Mouse (Mus musculus): Measurements from ENCODE around the gene Nrip1.

Nrip1 gene

DNA sequence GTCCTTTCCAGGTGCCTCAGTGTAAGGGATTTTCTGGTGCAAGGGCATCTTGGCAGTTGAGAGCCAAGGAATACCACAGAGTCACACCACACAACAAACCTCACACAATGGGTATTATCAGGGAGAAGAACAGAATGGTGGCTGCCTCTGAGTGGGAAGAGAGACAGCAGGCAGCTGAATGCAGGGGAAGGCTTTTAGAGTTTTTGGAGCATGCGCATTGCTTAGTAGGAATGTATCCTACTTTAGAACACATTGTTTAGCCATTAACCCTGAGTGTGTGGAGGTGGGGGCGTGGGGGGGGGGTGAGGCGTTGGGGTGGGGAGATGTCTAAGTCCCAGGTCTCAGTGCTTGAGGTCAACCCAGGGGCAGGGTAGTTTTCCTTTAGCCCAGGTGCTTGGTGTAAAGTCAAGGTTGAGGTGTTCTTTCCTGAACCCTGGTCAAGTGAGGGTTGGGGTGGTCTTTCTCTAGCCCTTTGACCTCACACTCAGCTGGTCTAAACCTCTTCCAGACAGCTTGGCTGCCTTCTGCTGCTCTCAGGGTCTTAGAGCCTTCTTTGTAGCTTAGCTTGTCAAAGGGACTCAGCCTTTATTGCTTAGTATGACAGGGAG lies 28.8 kb downstream of the Nrip1 start:
- DNase-seq, result no peak

GRCm38 (mm10) chr16:76344030-76344429 lies 29.6 kb downstream of the Nrip1 start:
- no peak for DNase-seq

DNA sequence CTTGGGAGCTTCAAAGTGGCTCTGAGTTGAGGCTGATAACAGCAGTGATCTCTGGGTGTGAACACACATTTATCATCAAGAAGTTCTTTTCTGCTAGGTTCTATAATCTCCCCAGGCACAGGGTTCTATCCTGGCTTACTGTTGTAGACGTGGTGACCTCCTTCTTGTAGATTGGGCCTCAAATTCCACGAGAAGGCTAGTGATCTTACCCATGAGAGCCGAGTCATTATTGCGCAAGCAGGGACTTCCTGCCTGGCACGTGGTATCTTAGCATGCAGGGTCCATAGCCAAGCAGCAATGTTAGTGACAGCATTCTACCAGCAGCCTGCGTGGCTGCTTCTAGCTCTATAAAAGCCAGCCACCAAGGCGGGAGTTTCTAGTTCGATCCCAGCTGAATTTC lies 32.0 kb downstream of the Nrip1 start:
- DNase-seq, result peak; percentile 34 to 50

DNA sequence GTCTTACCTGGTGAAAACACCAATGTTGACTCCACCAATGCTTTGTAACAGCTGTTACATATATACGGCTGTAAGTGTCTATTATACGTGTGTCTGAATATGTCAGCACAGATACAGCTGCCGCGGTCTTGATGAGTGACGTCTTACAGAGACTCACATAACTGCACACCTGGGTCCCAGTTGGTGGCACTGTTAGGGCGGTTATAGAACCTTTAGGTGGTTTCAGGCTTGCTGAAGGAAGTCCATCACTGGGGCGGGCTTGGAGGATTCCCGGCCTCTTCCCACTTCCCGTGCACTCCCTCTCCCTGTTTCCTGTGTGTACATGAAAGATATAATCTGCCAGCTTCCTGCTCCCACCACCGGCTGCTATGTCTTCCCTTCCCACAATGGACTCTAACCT lies 34.4 kb downstream of the Nrip1 start:
- DNase-seq, result no peak

DNA sequence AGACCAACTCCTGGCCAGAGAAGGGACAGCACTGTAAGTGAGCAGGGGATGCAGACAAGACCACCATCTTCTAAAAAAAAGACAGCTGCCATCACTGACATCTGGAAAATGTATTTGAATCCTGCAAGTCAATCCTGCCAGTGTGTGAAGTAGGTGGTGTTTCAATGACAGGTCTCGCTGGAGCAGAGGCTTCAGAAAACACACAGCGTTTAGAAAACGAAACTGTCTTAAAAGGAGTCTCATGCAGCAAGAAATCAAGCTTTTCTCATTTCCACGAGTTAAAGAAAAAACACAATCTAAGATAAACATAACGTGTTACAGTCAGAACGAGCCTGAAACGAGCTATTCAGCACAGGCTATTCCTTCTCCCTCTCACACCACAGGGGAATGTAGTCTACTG lies 36.3 kb downstream of the Nrip1 start:
- DNase-seq, result no peak

DNA sequence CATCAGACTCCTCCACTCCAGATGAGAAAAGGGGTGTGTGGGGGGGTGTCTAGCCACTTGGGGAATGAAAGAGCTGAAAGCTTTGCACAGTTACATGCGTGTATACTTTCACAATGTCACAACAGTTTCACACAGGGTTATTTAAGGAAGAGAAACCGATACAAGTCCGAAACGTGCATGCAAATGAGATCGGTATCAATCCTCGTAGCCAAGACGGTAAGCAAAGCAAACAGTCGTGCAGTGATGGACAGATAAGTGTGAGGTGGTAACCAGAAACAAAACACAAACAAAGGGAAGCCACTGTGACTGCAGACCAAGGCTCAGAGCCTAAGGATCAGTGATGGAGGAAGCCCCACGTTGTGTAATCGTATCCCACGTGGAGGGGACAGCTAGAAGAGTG lies 36.7 kb downstream of the Nrip1 start:
- no peak for DNase-seq

DNA sequence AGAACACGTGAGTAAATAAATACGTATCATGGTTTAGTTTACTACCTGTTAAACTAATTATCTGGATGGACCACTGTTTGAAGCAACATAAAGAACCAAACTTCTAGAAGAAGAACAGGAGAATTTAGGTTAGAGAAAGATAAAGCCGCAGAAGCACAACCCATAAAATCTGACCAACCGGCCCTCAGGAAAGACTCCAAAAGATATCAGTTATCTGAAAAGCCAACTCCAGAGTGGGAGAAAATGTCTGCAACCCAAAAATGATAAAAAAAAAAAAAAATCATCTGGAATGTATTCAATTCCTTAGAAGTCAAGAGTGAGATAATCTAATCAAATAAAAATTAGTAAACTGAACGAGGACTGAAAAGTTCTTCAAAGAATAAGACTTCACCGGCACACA lies 37.7 kb downstream of the Nrip1 start:
- no peak for DNase-seq

DNA sequence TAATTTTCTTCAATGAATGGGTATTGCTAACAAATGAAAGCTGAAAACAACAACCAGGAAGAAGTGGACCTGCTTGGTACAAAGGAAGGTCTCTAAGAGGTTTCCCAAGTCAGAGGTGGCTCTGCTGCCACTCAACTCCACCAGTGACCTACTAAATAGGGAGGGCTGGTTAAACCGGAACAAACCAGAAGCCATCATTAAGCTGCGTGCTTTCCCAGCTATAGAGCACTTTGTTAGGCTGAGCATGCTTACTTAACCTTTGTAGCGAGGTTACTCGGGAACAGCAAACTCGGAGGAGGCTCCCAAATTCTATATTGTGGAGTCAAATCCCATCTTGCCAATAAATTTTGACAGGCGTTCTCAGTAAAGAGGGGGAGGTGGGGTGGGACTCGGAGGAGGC lies 41.5 kb downstream of the Nrip1 start:
- DNase-seq, result no peak

DNA sequence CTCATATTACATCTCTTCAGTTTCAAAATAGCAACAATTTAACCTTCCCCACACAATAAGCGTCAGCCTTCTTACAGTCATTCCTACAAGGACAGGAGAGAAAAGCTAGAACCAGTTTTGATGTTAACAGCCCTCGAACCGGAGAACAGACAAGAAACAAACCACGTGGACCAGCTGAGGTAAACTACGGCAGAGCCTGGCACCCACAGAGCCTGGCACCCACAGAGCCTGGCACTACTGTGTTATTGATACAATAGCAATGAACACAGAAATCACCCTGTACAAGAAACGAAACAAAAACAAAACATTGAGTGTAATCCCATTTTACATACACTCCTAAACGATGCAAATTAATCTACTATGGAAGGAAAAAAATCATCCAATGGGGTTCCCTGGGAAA lies 42.4 kb downstream of the Nrip1 start:
- no peak for DNase-seq

DNA sequence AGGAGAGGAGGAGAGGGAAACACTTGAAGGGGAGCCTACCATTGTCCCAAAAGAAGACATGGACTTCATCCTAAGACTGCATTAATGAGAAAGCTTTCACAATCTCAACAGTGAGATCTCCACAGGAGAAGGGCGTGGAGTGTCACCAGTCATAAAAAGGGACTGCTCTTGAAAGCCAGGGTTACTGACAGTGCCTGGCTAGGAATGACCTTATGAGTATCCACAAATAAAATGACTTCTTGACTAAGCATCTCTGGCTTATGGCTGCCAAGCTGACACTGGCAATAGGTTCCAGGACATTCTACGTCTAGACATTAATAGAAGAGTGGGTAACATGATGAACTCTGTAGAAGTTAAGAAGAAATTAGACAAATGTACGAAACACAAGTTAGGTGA lies 48.3 kb downstream of the Nrip1 start:
- DNase-seq, result no peak

DNA sequence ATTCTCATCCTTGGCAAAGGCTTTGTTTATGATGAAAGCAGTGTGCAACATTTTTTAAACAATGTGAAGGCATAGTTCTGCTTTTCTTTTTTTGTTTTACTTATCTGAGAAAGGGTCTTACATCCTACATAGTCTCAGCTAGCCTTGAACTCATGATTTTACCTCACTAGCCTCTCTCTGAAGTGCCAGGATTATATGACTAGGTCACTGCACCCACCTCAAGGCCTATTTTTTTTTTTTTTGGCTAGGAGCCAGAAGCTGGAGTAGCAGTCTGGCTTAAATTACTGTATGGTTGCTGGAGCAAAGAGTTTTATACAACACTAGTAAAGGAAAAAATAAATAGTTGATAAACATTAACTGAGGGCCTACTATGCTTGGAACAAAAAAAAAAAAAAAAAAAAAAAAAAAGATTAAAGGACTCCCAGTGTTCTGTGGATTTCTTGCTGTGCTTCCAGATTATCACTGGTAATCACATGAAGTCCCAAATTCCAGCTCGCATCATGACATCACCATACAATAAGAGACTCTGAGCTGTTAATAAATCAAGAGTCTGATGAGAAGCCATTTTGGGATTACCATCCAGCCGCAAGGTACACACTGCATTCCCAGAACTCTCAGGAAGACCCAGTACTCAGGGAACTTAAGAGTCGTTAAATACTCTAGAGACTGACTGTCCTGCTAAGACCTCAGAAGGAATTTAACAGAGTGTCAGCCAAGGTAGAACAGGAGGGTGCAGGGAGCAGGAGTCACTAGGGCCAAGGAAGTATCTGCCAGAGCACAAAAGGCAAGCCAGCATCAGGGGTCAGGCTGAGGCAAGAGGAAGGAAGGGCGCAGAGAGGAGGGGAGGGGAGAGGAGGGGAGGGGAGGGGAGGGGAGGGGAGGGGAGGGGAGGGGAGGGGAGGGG lies 49.0 kb downstream of the Nrip1 start:
- no peak for DNase-seq

DNA sequence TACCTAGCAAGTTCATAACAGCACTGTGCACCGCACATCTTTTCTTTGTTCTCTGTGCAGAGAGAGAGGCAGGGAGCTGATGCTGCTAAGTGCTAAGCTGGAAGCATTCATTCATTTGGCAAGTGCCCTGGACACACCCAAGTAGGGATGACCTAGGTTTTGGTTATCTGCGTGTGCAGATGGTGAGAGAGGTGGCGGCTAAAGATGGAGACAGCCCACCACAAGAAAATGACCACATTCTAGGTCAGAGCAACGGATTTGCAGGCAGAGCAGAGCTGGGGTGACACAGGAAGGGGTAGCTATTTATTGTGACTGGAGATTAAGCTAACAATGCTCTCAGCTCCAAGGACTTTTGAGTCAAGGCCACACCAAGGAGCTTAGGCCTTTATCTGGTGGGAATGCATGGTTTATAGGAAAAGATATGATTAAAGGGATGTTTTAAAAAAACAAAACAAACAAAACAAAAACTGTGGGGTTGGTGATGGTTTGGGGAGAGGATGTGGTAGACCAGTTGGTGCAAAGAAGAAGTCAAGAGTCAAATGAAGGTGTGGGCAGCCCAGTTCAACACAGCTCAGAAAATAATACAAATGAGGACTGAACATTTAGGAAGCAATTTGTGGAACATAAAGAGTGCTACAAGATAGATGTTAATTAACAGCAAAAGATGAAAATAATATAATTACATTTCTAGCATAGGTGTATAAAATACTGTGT lies 49.9 kb downstream of the Nrip1 start:
- no peak for DNase-seq

- DNase-seq, result no peak
These were observed 50.5 kb downstream of the Nrip1 start for GRCm38 (mm10) chr16:76323141-76323540.

DNA sequence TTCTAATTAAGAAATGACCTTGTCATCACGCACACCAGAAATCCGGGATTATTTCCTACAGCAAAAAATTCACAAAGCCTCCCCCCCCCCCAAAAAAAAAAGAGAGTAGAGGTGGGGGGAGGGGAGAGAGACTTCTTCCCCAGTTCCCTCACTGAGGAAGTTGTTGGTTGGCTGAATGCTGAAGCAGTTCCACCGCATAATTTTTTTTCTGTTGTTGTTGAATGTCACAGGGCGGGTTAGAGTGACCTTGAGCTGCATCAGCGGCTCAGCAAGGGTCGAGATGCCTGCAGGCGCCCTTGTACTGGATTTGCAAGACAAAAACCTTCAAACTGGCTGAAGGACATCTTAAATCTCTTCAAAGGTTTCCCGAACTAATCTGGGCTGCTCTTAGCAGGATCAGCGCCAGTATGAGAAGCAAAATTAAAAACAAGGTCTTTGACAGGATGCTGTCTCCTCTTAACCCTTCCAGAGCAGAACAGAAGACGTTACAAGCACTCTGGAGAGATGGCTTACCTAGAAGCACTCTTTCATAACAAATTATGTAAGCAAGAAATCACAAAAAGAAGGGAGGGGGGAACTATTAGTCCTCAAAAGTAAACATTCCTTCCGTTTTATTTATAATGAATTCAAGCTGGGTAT lies 52.0 kb downstream of the Nrip1 start:
- peak; percentile 38 to 68 for DNase-seq

DNA sequence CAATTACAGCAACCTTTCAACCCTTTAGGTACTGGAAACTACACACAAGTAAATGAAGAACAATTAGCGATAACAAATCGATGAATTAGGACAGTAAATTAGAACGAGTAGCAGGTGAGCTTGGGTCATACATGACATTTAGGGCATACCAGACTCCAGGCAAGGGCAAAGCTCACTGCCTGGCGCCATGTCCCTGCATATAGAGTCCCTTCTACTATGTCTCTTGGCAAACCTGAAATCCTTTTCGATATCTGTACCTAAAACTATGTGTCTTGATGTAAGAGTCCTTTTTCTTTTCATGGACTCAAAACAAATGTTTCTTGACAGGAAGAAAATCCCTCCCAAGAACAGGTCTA lies 53.5 kb downstream of the Nrip1 start:
- DNase-seq, result no peak

- DNase-seq, result peak; percentile 32 to 55
These were observed 54.1 kb downstream of the Nrip1 start for GRCm38 (mm10) chr16:76319364-76320117.

- no peak for DNase-seq
These were observed 55.2 kb downstream of the Nrip1 start for GRCm38 (mm10) chr16:76318331-76318922.

DNA sequence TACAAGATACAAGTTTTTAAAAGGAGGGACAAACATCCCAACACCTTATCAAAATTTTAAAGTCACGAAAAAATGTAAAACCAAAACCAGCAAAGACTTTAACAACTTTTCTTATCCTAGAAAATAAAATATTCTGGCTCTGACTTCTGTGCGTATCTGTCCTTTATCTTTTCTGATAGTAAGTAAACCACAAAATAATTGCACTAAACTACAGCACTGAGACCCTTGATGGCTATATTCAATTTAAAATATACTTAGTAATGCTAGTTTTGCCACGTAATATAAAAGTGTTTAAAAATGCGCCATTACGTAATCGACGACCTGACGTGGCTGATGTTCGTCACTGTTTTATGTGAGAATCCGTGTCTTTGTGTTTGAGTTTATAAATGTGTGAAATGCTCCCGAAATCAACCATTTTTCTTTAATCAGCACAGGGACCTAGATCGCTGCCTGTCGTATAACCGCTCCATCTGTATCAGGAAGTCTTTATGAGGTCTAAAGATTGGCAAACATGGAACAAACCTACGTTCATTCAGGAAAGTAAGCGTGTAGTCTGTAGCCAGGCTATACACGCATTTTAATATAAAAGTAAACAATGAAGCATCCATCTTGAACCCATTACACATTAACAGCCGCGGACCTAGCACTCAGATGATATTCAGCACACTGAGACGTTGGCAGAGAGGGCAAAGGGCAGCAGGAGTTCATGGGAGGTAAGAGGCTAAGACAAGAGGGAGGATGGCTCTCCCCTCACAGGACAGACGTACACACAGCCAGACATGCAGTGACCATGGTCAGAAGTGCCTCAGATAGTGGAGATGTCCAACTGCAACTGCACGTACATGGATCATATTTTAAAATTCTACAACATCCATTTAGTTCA lies 56.4 kb downstream of the Nrip1 start:
- DNase-seq, result peak; percentile 43 to 56

DNA sequence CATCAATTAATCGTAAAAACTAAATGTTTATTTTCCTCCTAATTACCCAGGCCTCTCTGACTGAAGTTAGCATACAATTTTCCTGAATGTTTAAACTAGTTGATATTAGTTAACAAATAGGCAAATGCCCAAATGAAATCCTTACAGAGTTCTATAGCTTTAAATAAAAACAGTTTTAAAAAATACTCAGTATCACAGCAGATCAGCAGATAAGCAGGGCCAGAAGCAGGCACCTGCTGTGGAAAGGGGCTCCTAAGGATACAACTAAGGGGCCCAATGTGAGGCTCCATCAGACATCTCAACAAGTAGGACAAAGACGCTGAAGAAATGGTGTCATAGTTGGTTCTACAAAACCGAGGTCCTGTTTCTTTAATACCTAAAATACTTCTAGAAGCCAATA lies 58.0 kb downstream of the Nrip1 start:
- no peak for DNase-seq

GRCm38 (mm10) chr16:76314013-76314950 lies 59.3 kb downstream of the Nrip1 start:
- no peak for DNase-seq

Measured in kidney, adult 8-10 months (tissue).